Mouse (Mus musculus) forebrain, embryonic 11.5 days (tissue): ENCODE measurements around the gene Card11. TPM values are rescaled to one million over a fixed set of nuclear protein-coding genes. Genes with fewer than 3 reads are reported as not detected.

Experiments used
- ATAC-seq: fragments of 200-750 bp; cut with Nextera tagmentation; replicated peaks from 2 replicates; pipeline ENCODE4 v1.8.0; 2017; ENCODE audit warnings: moderate TSS enrichment; ENCODE audit not compliant: low FRiP score
- DNase-seq: peaks from one replicate; pipeline ENCODE4 v3.0.0-alpha.2; 2017; ENCODE audit warnings: low spot score
- H3K27ac ChIP-seq: fragments of 300-500 bp; sonication (generic); 2 replicates; pipeline ENCODE4 v1.5.1; 2014; ENCODE audit warnings: low read depth, low read length
- H3K27me3 ChIP-seq: fragments of 300-500 bp; sonication (generic); 2 replicates; pipeline ENCODE4 v1.6.1; 2014; ENCODE audit warnings: mild to moderate bottlenecking, low read length, mixed read lengths; ENCODE audit not compliant: control insufficient read depth, insufficient read depth
- H3K36me3 ChIP-seq: fragments of 300-500 bp; sonication (generic); 2 replicates; pipeline ENCODE4 v1.6.1; 2014; ENCODE audit warnings: mild to moderate bottlenecking, low read length, moderate library complexity, mixed read lengths; ENCODE audit not compliant: control insufficient read depth, insufficient read depth
- H3K4me1 ChIP-seq: fragments of 300-500 bp; sonication (generic); replicated peaks from 2 replicates; pipeline ENCODE4 v1.6.1; 2014; ENCODE audit warnings: low read length, mixed read lengths; ENCODE audit not compliant: control insufficient read depth, insufficient read depth
- H3K4me2 ChIP-seq: fragments of 300-500 bp; sonication (generic); 2 replicates; pipeline ENCODE4 v1.6.1; 2014; ENCODE audit warnings: low read depth, mild to moderate bottlenecking, low read length, moderate library complexity, mixed read lengths; ENCODE audit not compliant: severe bottlenecking
- H3K4me3 ChIP-seq: fragments of 300-500 bp; sonication (generic); 2 replicates; pipeline ENCODE4 v1.5.1; 2014; ENCODE audit warnings: low read depth, low read length
- H3K9ac ChIP-seq: fragments of 300-500 bp; sonication (generic); 2 replicates; pipeline ENCODE4 v1.6.1; 2014; ENCODE audit warnings: low read length
- H3K9me3 ChIP-seq: fragments of 300-500 bp; sonication (generic); 2 replicates; pipeline ENCODE4 v1.6.1; 2016; ENCODE audit warnings: low read length, mixed read lengths; ENCODE audit not compliant: control insufficient read depth
- WGBS: fragments of 180-500 bp; shearing (Covaris S2); extraction: QIAGEN DNeasy Blood & Tissue Kit; methylation state at CpG from one replicate; pipeline ENCODE4 v1.1.7; 2014; 5-methylcytosine and 5-hydroxymethylcytosine counted together
- polyA plus RNA-seq: library from polyadenylated mRNA; unstranded; fragments of >200 nt; fragmentation: Nextera tagmentation; extraction: Ambion mirVana; gene quantifications from 2 replicates; pipeline ENCODE4 v1.2.1, GENCODE M21; 2014

Card11 gene
- polyA plus RNA-seq, 1 experiment from 2014 or later: not detected

- H3K27me3 ChIP-seq: no peaks in the 10 kb centered on the region
- ATAC-seq (no peak), DNase-seq (no peak)
- H3K9me3 ChIP-seq: no peaks in the 10 kb centered on the region
- H3K4me3 ChIP-seq: no peak overlapping the region
- no peaks in the 10 kb centered on the region for H3K4me1 ChIP-seq
- whole genome bisulfite sequencing: 93% methylated on average over 1 of the region's 1 CpGs
- H3K4me2 ChIP-seq: no peak overlapping the region
- H3K9ac ChIP-seq: no peak overlapping the region
- H3K27ac ChIP-seq: no peak overlapping the region
- no peaks in the 10 kb centered on the region for H3K36me3 ChIP-seq
Measured at GRCm38 (mm10) chr5:141033001-141033400, 32.6 kb upstream of the Card11 start.

GRCm38 (mm10) chr5:141029364-141029763, 29.0 kb upstream of the Card11 start:
- Histone ChIP-seq H3K4me1 (no peaks in the 10 kb centered on the region), H3K27ac (no peak overlapping the region), H3K9ac (no peak overlapping the region), H3K36me3 (no peaks in the 10 kb centered on the region), H3K4me2 (no peak overlapping the region), H3K27me3 (no peaks in the 10 kb centered on the region), H3K4me3 (no peak overlapping the region), H3K9me3 (no peaks in the 10 kb centered on the region)
- ATAC-seq (no peak), DNase-seq (no peak)
- WGBS: 86% methylated on average over 2 of the region's 2 CpGs

GRCm38 (mm10) chr5:141025635-141026034, 25.3 kb upstream of the Card11 start:
- DNase-seq: no peak

GRCm38 (mm10) chr5:141024435-141024834, 24.1 kb upstream of the Card11 start:
- H3K36me3 ChIP-seq: no peaks in the 10 kb centered on the region
- no peaks in the 10 kb centered on the region; the same call in 1 of the 2 replicates for H3K9me3 ChIP-seq
- no peaks in the 10 kb centered on the region for H3K4me1 ChIP-seq
- ATAC-seq: no peak
- no peak overlapping the region for H3K27ac ChIP-seq
- whole genome bisulfite sequencing: 63% methylated on average over 5 of the region's 5 CpGs
- DNase-seq: peak; percentile 57
- no peak overlapping the region for H3K4me2 ChIP-seq
- H3K9ac ChIP-seq: no peak overlapping the region
- no peak overlapping the region for H3K4me3 ChIP-seq
- no peaks in the 10 kb centered on the region for H3K27me3 ChIP-seq

More at GRCm38 (mm10) chr5:141025635-141026034, 25.3 kb upstream of the Card11 start:
- Histone ChIP-seq H3K36me3 (no peaks in the 10 kb centered on the region), H3K27ac (no peak overlapping the region), H3K4me2 (no peak overlapping the region), H3K27me3 (no peaks in the 10 kb centered on the region), H3K9ac (no peak overlapping the region), H3K9me3 (no peaks in the 10 kb centered on the region; the same call in 1 of the 2 replicates), H3K4me1 (no peaks in the 10 kb centered on the region), H3K4me3 (no peak overlapping the region)
- WGBS: 95% methylated on average over 3 of the region's 3 CpGs
- ATAC-seq: no peak

GRCm38 (mm10) chr5:141017927-141018700, 17.7 kb upstream of the Card11 start:
- ATAC-seq: no peak
- no peak for DNase-seq
- 91% methylated on average over 2 of the region's 2 CpGs for WGBS
- no peaks in the 10 kb centered on the region for H3K4me1 ChIP-seq
- H3K9ac ChIP-seq: no peak overlapping the region
- H3K4me2 ChIP-seq: no peak overlapping the region
- no peak overlapping the region for H3K4me3 ChIP-seq
- H3K27ac ChIP-seq: no peak overlapping the region
- H3K36me3 ChIP-seq: no peaks in the 10 kb centered on the region
- no peaks in the 10 kb centered on the region for H3K27me3 ChIP-seq
- H3K9me3 ChIP-seq: no peaks in the 10 kb centered on the region; the same call in 1 of the 2 replicates

- no peak for DNase-seq
- Histone ChIP-seq H3K4me1 (no peaks in the 10 kb centered on the region), H3K9me3 (no peaks in the 10 kb centered on the region; the same call in 1 of the 2 replicates), H3K27me3 (no peaks in the 10 kb centered on the region), H3K9ac (no peak overlapping the region), H3K4me2 (no peak overlapping the region), H3K27ac (no peak overlapping the region), H3K36me3 (no peaks in the 10 kb centered on the region), H3K4me3 (no peak overlapping the region)
- WGBS: 79% methylated on average over 1 of the region's 1 CpGs
- no peak for ATAC-seq
Measured at GRCm38 (mm10) chr5:141016082-141016481, 15.7 kb upstream of the Card11 start.

GRCm38 (mm10) chr5:141014216-141014615, 13.8 kb upstream of the Card11 start:
- Histone ChIP-seq H3K27ac (no peak overlapping the region), H3K9me3 (no peaks in the 10 kb centered on the region; the same call in 1 of the 2 replicates), H3K4me1 (no peaks in the 10 kb centered on the region), H3K4me2 (no peak overlapping the region), H3K9ac (no peak overlapping the region), H3K36me3 (no peaks in the 10 kb centered on the region), H3K27me3 (no peaks in the 10 kb centered on the region), H3K4me3 (no peak overlapping the region)
- no peak for DNase-seq
- WGBS: 93% methylated on average over 6 of the region's 6 CpGs
- no peak for ATAC-seq

- WGBS: 91% methylated on average over 9 of the region's 9 CpGs
- Histone ChIP-seq H3K27ac (no peak overlapping the region), H3K9ac (no peak overlapping the region), H3K27me3 (no peaks in the 10 kb centered on the region), H3K9me3 (no peaks in the 10 kb centered on the region; the same call in 1 of the 2 replicates), H3K4me2 (no peak overlapping the region), H3K4me1 (no peaks in the 10 kb centered on the region), H3K36me3 (no peaks in the 10 kb centered on the region), H3K4me3 (no peak overlapping the region)
- DNase-seq (no peak), ATAC-seq (no peak)
Measured at GRCm38 (mm10) chr5:141013465-141013864, 13.1 kb upstream of the Card11 start.

GRCm38 (mm10) chr5:141005491-141005890, 5.1 kb upstream of the Card11 start:
- no peak overlapping the region for H3K9ac ChIP-seq
- no peaks in the 10 kb centered on the region for H3K27me3 ChIP-seq
- 74% methylated on average over 5 of the region's 5 CpGs for WGBS
- no peak overlapping the region for H3K4me2 ChIP-seq
- H3K4me3 ChIP-seq: no peak overlapping the region
- H3K27ac ChIP-seq: no peak overlapping the region
- no peaks in the 10 kb centered on the region for H3K9me3 ChIP-seq
- ATAC-seq (no peak), DNase-seq (peak; percentile 50)
- H3K4me1 ChIP-seq: no peaks in the 10 kb centered on the region
- H3K36me3 ChIP-seq: no peaks in the 10 kb centered on the region
